Mouse (Mus musculus): ENCODE data around the gene 1700007K13Rik. TPM values are rescaled to one million over a fixed set of nuclear protein-coding genes. Genes with fewer than 3 reads are reported as not detected.

The 1700007K13Rik gene
- polyA plus RNA-seq, 1 experiment = 4.0 TPM

DNA sequence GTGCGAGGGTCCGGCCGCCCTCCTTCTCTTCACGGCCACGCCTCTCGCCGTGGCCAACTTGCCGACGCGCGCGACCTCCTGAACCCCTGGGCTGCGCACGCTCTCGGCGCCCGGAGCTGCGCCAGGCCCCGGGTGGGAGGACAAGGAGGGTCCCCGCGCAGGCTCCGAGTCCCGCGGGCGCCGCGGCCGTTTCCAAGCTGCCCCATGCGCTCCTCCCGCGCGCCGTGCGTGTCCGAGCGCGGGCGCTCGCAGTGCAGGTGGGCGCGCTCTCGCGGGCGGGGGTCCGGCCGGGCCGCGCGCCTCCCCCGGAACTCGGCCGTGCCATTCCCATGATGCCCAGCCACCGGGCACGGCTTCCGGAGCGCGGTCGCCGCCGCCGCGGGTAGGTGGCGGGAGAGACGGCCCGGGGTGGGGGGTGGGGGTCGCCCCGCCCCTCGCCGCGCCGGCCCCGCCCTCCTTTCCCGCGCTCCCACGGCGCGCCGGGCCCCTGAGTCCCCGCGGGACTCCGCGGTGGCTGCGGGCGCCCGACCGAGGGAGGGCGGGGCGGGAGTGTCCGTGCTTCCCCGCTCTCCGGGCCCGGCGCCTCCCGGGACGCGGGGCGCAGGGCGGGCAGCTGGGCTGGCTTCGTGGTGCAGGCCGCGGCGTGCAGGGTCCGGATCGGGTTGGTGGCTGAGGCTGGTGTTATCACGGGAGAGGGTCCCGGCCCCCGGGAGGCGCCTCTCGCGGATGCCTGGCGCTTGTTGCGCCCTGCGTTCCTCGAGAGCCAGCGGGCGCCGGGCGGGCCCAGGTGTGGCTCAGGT, 19.4 kb downstream of the 1700007K13Rik start, which contains the start of gene Ppp1r26:
Gene Ppp1r26 (plus strand): TSS at position 286 of the 800 bp plus-strand sequence.
- Histone ChIP-seq H3K27me3 (ENCODE audit: control insufficient read depth, insufficient read depth, low read length) (no peaks in the 10 kb centered on the region), H3K4me1 (ENCODE audit: control insufficient read depth, insufficient read depth, low read length) (no peaks in the 10 kb centered on the region), H3K27ac (ENCODE audit: insufficient read depth, low read length) (peak within 1 kb of the TSS; percentile 46; the same call in 1 of the 2 replicates), H3K4me3 (replicated peaks; ENCODE audit: insufficient read depth, low read depth, low read length) (peak within 1 kb of the TSS; percentile 60)
- peak; percentile 65 to 66 for DNase-seq
- WGBS = under 1% methylated on average over 117 of the region's 118 CpGs
- TF ChIP-seq POLR2A (IDR thresholded peaks at IDR 0.05; ENCODE audit: borderline replicate concordance, insufficient read depth, low read length) (no peak), CTCF (IDR thresholded peaks at IDR 0.05; ENCODE audit: borderline replicate concordance, insufficient read depth, low read depth, low read length) (no peak)

DNA sequence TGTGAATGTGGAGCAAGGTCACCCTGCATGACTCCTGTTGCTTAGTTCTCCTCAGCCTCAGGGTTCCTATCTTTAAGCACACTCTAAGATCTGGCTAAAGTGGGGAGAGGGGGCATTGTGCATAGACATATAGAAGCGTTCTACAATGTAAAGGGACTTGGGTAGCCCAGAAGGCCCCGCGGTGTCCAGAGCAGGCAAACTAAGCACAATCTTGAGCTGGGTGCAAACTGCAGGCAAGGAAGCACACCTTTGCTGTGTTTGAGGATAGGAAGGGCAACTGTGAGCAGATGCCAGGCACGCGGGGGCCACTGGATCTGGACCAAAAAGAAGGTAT, 20.0 kb downstream of the 1700007K13Rik start:
- WGBS = 4% methylated on average over 5 of the region's 5 CpGs
- H3K4me3 ChIP-seq (replicated peaks; ENCODE audit: insufficient read depth, low read depth, low read length) = peak overlapping the region; percentile 60
- TF ChIP-seq CTCF (IDR thresholded peaks at IDR 0.05; ENCODE audit: borderline replicate concordance, insufficient read depth, low read depth, low read length) = no peak
- no peak for TF ChIP-seq POLR2A (IDR thresholded peaks at IDR 0.05; ENCODE audit: borderline replicate concordance, insufficient read depth, low read length)
- H3K27ac ChIP-seq (ENCODE audit: insufficient read depth, low read length) = peak overlapping the region; percentile 46; the same call in 1 of the 2 replicates
- no peaks in the 10 kb centered on the region for H3K4me1 ChIP-seq (ENCODE audit: control insufficient read depth, insufficient read depth, low read length)
- no peaks in the 10 kb centered on the region for H3K27me3 ChIP-seq (ENCODE audit: control insufficient read depth, insufficient read depth, low read length)
- DNase-seq = no peak

DNA sequence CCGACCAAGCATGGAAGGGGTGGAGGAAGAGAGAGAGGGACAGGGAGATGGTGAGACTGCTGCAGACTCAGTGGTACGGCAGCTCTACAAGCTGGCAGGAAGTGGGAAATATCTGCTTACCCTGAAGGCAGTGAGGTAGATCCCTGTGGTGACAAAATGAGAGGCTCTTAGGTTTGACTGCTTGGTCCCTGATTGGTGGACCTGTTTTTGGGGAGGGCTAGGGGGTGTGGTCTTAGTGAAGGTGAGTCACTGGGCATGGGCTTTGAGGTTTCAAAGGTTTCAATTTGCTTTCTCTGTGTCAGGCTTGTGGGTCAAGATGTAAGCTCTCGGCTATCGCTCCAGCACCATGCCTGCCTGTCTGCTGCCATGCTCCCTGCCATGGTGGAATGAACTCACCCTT, 21.1 kb downstream of the 1700007K13Rik start:
- no peak for DNase-seq
- H3K4me1 ChIP-seq (ENCODE audit: control insufficient read depth, insufficient read depth, low read length) = no peaks in the 10 kb centered on the region
- WGBS = 94% methylated on average over 4 of the region's 4 CpGs
- H3K27me3 ChIP-seq (ENCODE audit: control insufficient read depth, insufficient read depth, low read length) = no peaks in the 10 kb centered on the region
- TF ChIP-seq POLR2A (IDR thresholded peaks at IDR 0.05; ENCODE audit: borderline replicate concordance, insufficient read depth, low read length) (no peak), CTCF (IDR thresholded peaks at IDR 0.05; ENCODE audit: borderline replicate concordance, insufficient read depth, low read depth, low read length) (no peak)
- H3K4me3 ChIP-seq (replicated peaks; ENCODE audit: insufficient read depth, low read depth, low read length) = no peak overlapping the region
- H3K27ac ChIP-seq (ENCODE audit: insufficient read depth, low read length) = no peak overlapping the region

DNA sequence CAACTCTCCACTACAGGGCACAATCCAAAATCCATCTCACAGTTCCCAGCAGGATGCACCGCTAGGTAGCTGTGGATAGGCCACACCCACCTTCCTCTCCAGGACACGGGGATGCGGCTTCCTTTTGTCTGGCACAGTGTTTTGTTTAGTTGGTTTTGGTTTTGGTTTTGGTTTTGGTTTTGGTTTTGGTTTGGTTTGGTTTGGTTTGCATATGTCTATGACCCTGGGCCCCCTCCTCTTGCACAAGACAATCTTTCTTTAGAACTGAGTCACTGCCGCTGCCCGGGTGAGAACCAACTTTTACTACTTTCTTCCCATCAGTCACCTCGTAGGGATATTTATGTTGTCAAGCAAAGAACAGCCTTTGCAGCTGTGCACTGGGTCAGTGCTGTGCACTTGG, 25.3 kb downstream of the 1700007K13Rik start:
- Histone ChIP-seq H3K27ac (ENCODE audit: insufficient read depth, low read length) (no peak overlapping the region), H3K27me3 (ENCODE audit: control insufficient read depth, insufficient read depth, low read length) (no peaks in the 10 kb centered on the region), H3K4me3 (replicated peaks; ENCODE audit: insufficient read depth, low read depth, low read length) (no peak overlapping the region), H3K4me1 (ENCODE audit: control insufficient read depth, insufficient read depth, low read length) (no peaks in the 10 kb centered on the region)
- WGBS = 73% methylated on average over 6 of the region's 6 CpGs
- no peak for DNase-seq
- no peak for TF ChIP-seq POLR2A (IDR thresholded peaks at IDR 0.05; ENCODE audit: borderline replicate concordance, insufficient read depth, low read length)
- TF ChIP-seq CTCF (IDR thresholded peaks at IDR 0.05; ENCODE audit: borderline replicate concordance, insufficient read depth, low read depth, low read length) = no peak

DNA sequence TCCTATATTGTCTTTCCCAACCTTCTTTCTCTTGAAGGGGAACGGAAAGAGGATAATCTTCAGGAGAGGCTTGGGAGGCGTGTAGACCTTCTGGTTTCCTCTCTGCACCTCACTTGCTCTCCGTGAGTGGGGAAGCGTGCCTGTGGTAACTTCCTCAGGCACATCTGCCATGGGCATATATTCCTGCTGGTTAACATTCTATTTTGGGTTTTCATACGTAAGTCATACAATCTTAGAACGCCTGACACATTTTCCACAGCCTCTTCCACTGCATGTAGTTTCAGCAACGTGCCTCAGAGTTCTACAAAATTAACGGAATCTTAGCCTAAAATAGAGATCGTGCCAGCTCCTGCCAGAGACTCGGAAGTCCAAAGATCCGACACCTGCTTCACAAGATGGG, 30.7 kb downstream of the 1700007K13Rik start:
- no peaks in the 10 kb centered on the region for H3K4me1 ChIP-seq (ENCODE audit: control insufficient read depth, insufficient read depth, low read length)
- H3K4me3 ChIP-seq (replicated peaks; ENCODE audit: insufficient read depth, low read depth, low read length) = no peak overlapping the region
- H3K27me3 ChIP-seq (ENCODE audit: control insufficient read depth, insufficient read depth, low read length) = no peaks in the 10 kb centered on the region
- WGBS = 80% methylated on average over 11 of the region's 11 CpGs
- H3K27ac ChIP-seq (ENCODE audit: insufficient read depth, low read length) = no peak overlapping the region
- no peak for DNase-seq
- no peak for TF ChIP-seq CTCF (IDR thresholded peaks at IDR 0.05; ENCODE audit: borderline replicate concordance, insufficient read depth, low read depth, low read length)
- TF ChIP-seq POLR2A (IDR thresholded peaks at IDR 0.05; ENCODE audit: borderline replicate concordance, insufficient read depth, low read length) = no peak

- WGBS = 21% methylated on average over 1 of the region's 2 CpGs
- TF ChIP-seq POLR2A (IDR thresholded peaks at IDR 0.05; ENCODE audit: borderline replicate concordance, insufficient read depth, low read length) (no peak), CTCF (IDR thresholded peaks at IDR 0.05; ENCODE audit: borderline replicate concordance, insufficient read depth, low read depth, low read length) (no peak)
- Histone ChIP-seq H3K4me3 (replicated peaks; ENCODE audit: insufficient read depth, low read depth, low read length) (no peak overlapping the region), H3K4me1 (ENCODE audit: control insufficient read depth, insufficient read depth, low read length) (no peaks in the 10 kb centered on the region), H3K27me3 (ENCODE audit: control insufficient read depth, insufficient read depth, low read length) (no peaks in the 10 kb centered on the region), H3K27ac (ENCODE audit: insufficient read depth, low read length) (no peak overlapping the region)
- no peak for DNase-seq
These were observed 32.6 kb downstream of the 1700007K13Rik start for GRCm38 (mm10) chr2:28433512-28433911.

DNA sequence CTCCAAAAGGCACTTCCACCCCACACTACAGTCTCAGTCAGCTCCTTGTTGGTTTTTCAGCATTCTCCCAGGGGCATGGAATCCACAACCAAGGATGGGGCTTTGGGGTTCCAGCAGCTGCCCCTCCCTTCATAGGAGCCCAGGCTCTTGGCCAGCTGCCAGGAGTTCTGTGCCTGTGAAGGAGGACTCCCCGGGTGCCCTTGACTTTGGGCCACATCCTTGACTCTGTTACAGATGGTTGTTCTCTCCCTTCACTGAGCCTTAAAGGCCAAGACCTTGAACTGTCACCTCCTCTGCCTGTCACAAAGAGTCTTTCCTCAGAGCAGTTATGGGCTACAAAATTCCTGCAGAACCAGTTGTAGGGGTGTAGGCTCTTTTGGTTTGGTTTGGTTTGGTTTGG, 33.3 kb downstream of the 1700007K13Rik start:
- Histone ChIP-seq H3K27ac (ENCODE audit: insufficient read depth, low read length) (no peak overlapping the region), H3K27me3 (ENCODE audit: control insufficient read depth, insufficient read depth, low read length) (no peaks in the 10 kb centered on the region), H3K4me1 (ENCODE audit: control insufficient read depth, insufficient read depth, low read length) (no peaks in the 10 kb centered on the region), H3K4me3 (replicated peaks; ENCODE audit: insufficient read depth, low read depth, low read length) (no peak overlapping the region)
- DNase-seq = peak in 1 of 2 experiments; percentile 21
- 3% methylated on average over 1 of the region's 1 CpGs for WGBS
- TF ChIP-seq POLR2A (IDR thresholded peaks at IDR 0.05; ENCODE audit: borderline replicate concordance, insufficient read depth, low read length) (no peak), CTCF (IDR thresholded peaks at IDR 0.05; ENCODE audit: borderline replicate concordance, insufficient read depth, low read depth, low read length) (no peak)

DNA sequence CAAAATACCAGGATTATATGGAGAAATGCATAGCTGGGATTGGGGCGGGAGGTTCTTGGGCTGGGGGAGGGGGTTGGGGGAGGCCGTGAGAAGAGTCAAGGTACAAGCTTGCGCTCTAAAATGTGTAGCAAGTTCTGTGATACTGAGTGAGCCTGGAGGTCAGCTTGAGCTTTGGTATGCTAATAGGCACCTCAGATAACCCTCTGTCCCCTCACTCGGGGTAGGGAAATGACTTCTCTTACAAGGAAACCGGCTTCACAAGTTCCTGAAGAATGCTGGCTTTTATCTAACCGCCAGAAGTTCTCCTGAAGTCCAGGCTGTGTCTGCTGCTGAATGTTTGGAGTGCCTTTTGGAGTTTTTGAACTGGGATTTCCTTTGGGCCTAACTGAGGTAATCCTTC, 35.3 kb downstream of the 1700007K13Rik start:
- H3K4me3 ChIP-seq (replicated peaks; ENCODE audit: insufficient read depth, low read depth, low read length) = no peak overlapping the region
- no peaks in the 10 kb centered on the region for H3K27me3 ChIP-seq (ENCODE audit: control insufficient read depth, insufficient read depth, low read length)
- no peaks in the 10 kb centered on the region for H3K4me1 ChIP-seq (ENCODE audit: control insufficient read depth, insufficient read depth, low read length)
- H3K27ac ChIP-seq (ENCODE audit: insufficient read depth, low read length) = no peak overlapping the region
- no peak for DNase-seq
- 81% methylated on average over 6 of the region's 6 CpGs for WGBS
- no peak for TF ChIP-seq POLR2A (IDR thresholded peaks at IDR 0.05; ENCODE audit: borderline replicate concordance, insufficient read depth, low read length)
- TF ChIP-seq CTCF (IDR thresholded peaks at IDR 0.05; ENCODE audit: borderline replicate concordance, insufficient read depth, low read depth, low read length) = no peak
